Mouse (Mus musculus) hindbrain, embryonic 12.5 days (tissue): ENCODE data around the gene Runx2. TPM values are rescaled to one million over a fixed set of nuclear protein-coding genes. Genes with fewer than 3 reads are reported as not detected.
A peak's percentile ranks its signal among the peaks of the same experiment; 100 is the strongest.

Source experiments
- ATAC-seq: fragments of 200-750 bp; cut with Nextera tagmentation; 2 replicates; pipeline ENCODE4 v1.8.0; 2017; ENCODE audit warnings: moderate TSS enrichment; ENCODE audit not compliant: low FRiP score
- H3K27ac ChIP-seq: fragments of 300-500 bp; sonication (generic); 2 replicates; pipeline ENCODE4 v1.5.1; 2016; ENCODE audit warnings: mild to moderate bottlenecking
- H3K27me3 ChIP-seq: fragments of 300-500 bp; sonication (generic); 2 replicates; pipeline ENCODE4 v1.6.1; 2016; ENCODE audit warnings: mild to moderate bottlenecking
- H3K36me3 ChIP-seq: fragments of 300-500 bp; sonication (generic); 2 replicates; pipeline ENCODE4 v1.6.1; 2016; ENCODE audit warnings: mild to moderate bottlenecking
- H3K4me1 ChIP-seq: fragments of 300-500 bp; sonication (generic); 2 replicates; pipeline ENCODE4 v1.6.1; 2016
- H3K4me2 ChIP-seq: fragments of 300-500 bp; sonication (generic); replicated peaks from 2 replicates; pipeline ENCODE4 v1.6.1; 2016; ENCODE audit warnings: mild to moderate bottlenecking
- H3K4me3 ChIP-seq: fragments of 300-500 bp; sonication (generic); 2 replicates; pipeline ENCODE4 v1.5.1; 2016; ENCODE audit warnings: mild to moderate bottlenecking
- H3K9ac ChIP-seq: fragments of 300-500 bp; sonication (generic); 2 replicates; pipeline ENCODE4 v1.6.1; 2016; ENCODE audit warnings: mild to moderate bottlenecking, moderate library complexity
- H3K9me3 ChIP-seq: fragments of 300-500 bp; sonication (generic); replicated peaks from 2 replicates; pipeline ENCODE4 v1.6.1; 2016; ENCODE audit warnings: mild to moderate bottlenecking
- WGBS: fragments of 180-500 bp; shearing (Covaris S2); methylation state at CpG from one replicate; pipeline ENCODE4 v1.1.7; 2016; 5-methylcytosine and 5-hydroxymethylcytosine counted together
- polyA plus RNA-seq: library from polyadenylated mRNA; unstranded; fragments of >200 nt; fragmentation: Nextera tagmentation; extraction: Ambion mirVana; gene quantifications from 2 replicates; pipeline ENCODE4 v1.2.1, GENCODE M21; 2016

The Runx2 gene
- polyA plus RNA-seq, 1 experiment from 2014 or later: 4.6 TPM

- H3K4me2 ChIP-seq: no peak overlapping the region
- 63% methylated on average over 1 of the region's 1 CpGs for WGBS
- H3K36me3 ChIP-seq: no peaks in the 10 kb centered on the region
- no peak overlapping the region for H3K4me3 ChIP-seq
- H3K9me3 ChIP-seq: no peaks in the 10 kb centered on the region
- no peaks in the 10 kb centered on the region for H3K4me1 ChIP-seq
- no peak overlapping the region for H3K9ac ChIP-seq
- H3K27ac ChIP-seq: no peak overlapping the region
- no peaks in the 10 kb centered on the region for H3K27me3 ChIP-seq
- ATAC-seq: no peak
Observed at GRCm38 (mm10) chr17:44700326-44700725, 114.3 kb downstream of the Runx2 start.

GRCm38 (mm10) chr17:44697053-44697452, 117.5 kb downstream of the Runx2 start:
- no peak overlapping the region for H3K27ac ChIP-seq
- 88% methylated on average over 10 of the region's 10 CpGs for WGBS

GRCm38 (mm10) chr17:44693552-44693951, 121.0 kb downstream of the Runx2 start:
- Histone ChIP-seq H3K9me3 (no peaks in the 10 kb centered on the region), H3K27me3 (no peaks in the 10 kb centered on the region), H3K36me3 (no peaks in the 10 kb centered on the region), H3K4me1 (no peaks in the 10 kb centered on the region), H3K4me3 (no peak overlapping the region), H3K27ac (no peak overlapping the region), H3K9ac (no peak overlapping the region), H3K4me2 (no peak overlapping the region)
- 72% methylated on average over 6 of the region's 7 CpGs for WGBS
- no peak for ATAC-seq

More at GRCm38 (mm10) chr17:44697053-44697452, 117.5 kb downstream of the Runx2 start:
- H3K9ac ChIP-seq: no peak overlapping the region
- H3K4me2 ChIP-seq: no peak overlapping the region
- H3K4me3 ChIP-seq: no peak overlapping the region
- ATAC-seq: no peak
- no peaks in the 10 kb centered on the region for H3K9me3 ChIP-seq
- H3K4me1 ChIP-seq: no peaks in the 10 kb centered on the region
- H3K36me3 ChIP-seq: no peaks in the 10 kb centered on the region
- no peaks in the 10 kb centered on the region for H3K27me3 ChIP-seq

- Histone ChIP-seq H3K9me3 (no peaks in the 10 kb centered on the region), H3K4me3 (no peak overlapping the region), H3K36me3 (no peaks in the 10 kb centered on the region), H3K27ac (no peak overlapping the region), H3K9ac (no peak overlapping the region), H3K27me3 (no peaks in the 10 kb centered on the region), H3K4me2 (no peak overlapping the region), H3K4me1 (no peaks in the 10 kb centered on the region)
- WGBS: 74% methylated on average over 2 of the region's 2 CpGs
- ATAC-seq: no peak
Observed at GRCm38 (mm10) chr17:44691517-44691916, 123.1 kb downstream of the Runx2 start.

- Histone ChIP-seq H3K4me3 (no peak overlapping the region), H3K27me3 (no peaks in the 10 kb centered on the region), H3K4me2 (no peak overlapping the region), H3K27ac (no peak overlapping the region), H3K4me1 (peaks cover under 1% of the 10 kb centered on the region; the same call in 1 of the 2 replicates), H3K9me3 (no peaks in the 10 kb centered on the region), H3K9ac (no peak overlapping the region), H3K36me3 (no peaks in the 10 kb centered on the region)
- WGBS: 84% methylated on average over 5 of the region's 5 CpGs
- no peak for ATAC-seq
Observed at GRCm38 (mm10) chr17:44690410-44691035, 124.1 kb downstream of the Runx2 start.

GRCm38 (mm10) chr17:44688306-44688705, 126.3 kb downstream of the Runx2 start:
- Histone ChIP-seq H3K4me3 (no peak overlapping the region), H3K9me3 (no peaks in the 10 kb centered on the region), H3K36me3 (no peaks in the 10 kb centered on the region), H3K4me2 (no peak overlapping the region), H3K27me3 (no peaks in the 10 kb centered on the region), H3K27ac (no peak overlapping the region), H3K9ac (no peak overlapping the region), H3K4me1 (peaks cover 3% of the 10 kb centered on the region; the same call in 1 of the 2 replicates)
- ATAC-seq: no peak
- WGBS: 87% methylated on average over 2 of the region's 2 CpGs

- H3K9ac ChIP-seq: no peak overlapping the region
- ATAC-seq: no peak
- no peak overlapping the region for H3K4me2 ChIP-seq
- WGBS: 59% methylated on average over 7 of the region's 7 CpGs
- no peaks in the 10 kb centered on the region for H3K36me3 ChIP-seq
- H3K4me1 ChIP-seq: peaks cover 3% of the 10 kb centered on the region; the same call in 1 of the 2 replicates
- H3K27ac ChIP-seq: no peak overlapping the region
- H3K27me3 ChIP-seq: no peaks in the 10 kb centered on the region
- no peak overlapping the region for H3K4me3 ChIP-seq
- no peaks in the 10 kb centered on the region for H3K9me3 ChIP-seq
Observed at GRCm38 (mm10) chr17:44685514-44685913, 129.1 kb downstream of the Runx2 start.

GRCm38 (mm10) chr17:44683026-44683425, 131.6 kb downstream of the Runx2 start:
- H3K9ac ChIP-seq: no peak overlapping the region
- no peaks in the 10 kb centered on the region for H3K36me3 ChIP-seq
- no peak overlapping the region for H3K4me3 ChIP-seq
- ATAC-seq: no peak
- no peak overlapping the region for H3K4me2 ChIP-seq
- WGBS: 81% methylated on average over 9 of the region's 9 CpGs
- H3K9me3 ChIP-seq: peaks cover 4% of the 10 kb centered on the region; the same call in 1 of the 2 replicates
- no peak overlapping the region for H3K27ac ChIP-seq
- no peaks in the 10 kb centered on the region for H3K27me3 ChIP-seq
- H3K4me1 ChIP-seq: peaks cover 3% of the 10 kb centered on the region; the same call in 1 of the 2 replicates

- Histone ChIP-seq H3K36me3 (no peaks in the 10 kb centered on the region), H3K4me1 (no peaks in the 10 kb centered on the region), H3K27ac (no peak overlapping the region), H3K9me3 (peaks cover 4% of the 10 kb centered on the region; the same call in 1 of the 2 replicates), H3K9ac (no peak overlapping the region), H3K4me3 (no peak overlapping the region), H3K4me2 (no peak overlapping the region), H3K27me3 (no peaks in the 10 kb centered on the region)
- no peak for ATAC-seq
- 61% methylated on average over 7 of the region's 7 CpGs for WGBS
Observed at GRCm38 (mm10) chr17:44677782-44678181, 136.8 kb downstream of the Runx2 start.

GRCm38 (mm10) chr17:44672806-44673205, 141.8 kb downstream of the Runx2 start:
- no peak overlapping the region for H3K4me3 ChIP-seq
- no peak overlapping the region for H3K9ac ChIP-seq
- H3K27me3 ChIP-seq: no peaks in the 10 kb centered on the region
- H3K9me3 ChIP-seq: no peaks in the 10 kb centered on the region
- 66% methylated on average over 7 of the region's 7 CpGs for WGBS
- H3K4me1 ChIP-seq: peaks cover 10% of the 10 kb centered on the region; the same call in 1 of the 2 replicates
- no peaks in the 10 kb centered on the region for H3K36me3 ChIP-seq
- H3K27ac ChIP-seq: no peak overlapping the region
- no peak overlapping the region for H3K4me2 ChIP-seq
- ATAC-seq: no peak

- Histone ChIP-seq H3K9me3 (no peaks in the 10 kb centered on the region), H3K27me3 (no peaks in the 10 kb centered on the region), H3K9ac (no peak overlapping the region), H3K4me1 (peaks cover 10% of the 10 kb centered on the region; the same call in 1 of the 2 replicates), H3K36me3 (no peaks in the 10 kb centered on the region), H3K4me3 (no peak overlapping the region), H3K27ac (no peak overlapping the region), H3K4me2 (no peak overlapping the region)
- no peak for ATAC-seq
- WGBS: 89% methylated on average over 16 of the region's 16 CpGs
Observed at GRCm38 (mm10) chr17:44671946-44672692, 142.5 kb downstream of the Runx2 start.

GRCm38 (mm10) chr17:44669985-44670384, 144.6 kb downstream of the Runx2 start:
- Histone ChIP-seq H3K27ac (no peak overlapping the region), H3K9me3 (no peaks in the 10 kb centered on the region), H3K4me2 (0 out of 2 replicates have a peak overlapping the region, but pooled peaks have one; percentile 15), H3K9ac (no peak overlapping the region), H3K4me3 (no peak overlapping the region), H3K36me3 (no peaks in the 10 kb centered on the region), H3K4me1 (peaks cover 10% of the 10 kb centered on the region; the same call in 1 of the 2 replicates), H3K27me3 (no peaks in the 10 kb centered on the region)
- ATAC-seq: no peak
- 49% methylated on average over 11 of the region's 11 CpGs for WGBS
